Mouse (Mus musculus) ovary, postnatal 14 days (tissue): ENCODE data around the gene Olfr149.
"Not testable (repeated sequence)": the region's sequence is repeated elsewhere in the genome, so short reads cannot be mapped to it uniquely, and the experiment has no call there.

ENCODE experiments used
- DNase-seq: peaks from one replicate; pipeline ENCODE4 v3.0.0; 2022; ENCODE audit warnings: low spot score

The Olfr149 gene

DNA sequence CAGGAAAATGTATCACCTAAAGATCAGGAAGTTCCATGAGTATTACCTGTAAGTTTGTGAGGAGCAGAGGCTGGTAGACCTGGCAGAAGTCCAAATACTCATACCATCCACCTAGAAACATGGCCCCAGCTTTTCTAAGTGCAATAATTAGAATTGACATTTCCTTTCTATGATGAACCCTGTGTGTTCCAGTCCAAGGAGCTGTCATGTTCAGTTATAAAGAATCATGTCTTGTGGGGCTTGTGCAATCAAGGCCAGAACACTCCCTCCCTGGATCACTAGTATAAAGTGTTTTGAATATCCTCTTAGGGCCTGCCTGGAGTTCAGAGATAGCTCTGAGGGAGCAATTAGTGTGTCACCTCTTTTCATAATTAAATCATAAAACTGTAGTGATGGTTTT is at the start of gene Olfr149:
Gene Olfr149 (minus strand): TSS at position 101 of the 400 bp plus-strand sequence.
- no peak for DNase-seq

GRCm38 (mm10) chr9:39746428-39746827 is 39.5 kb upstream of the Olfr149 start:
- no peak for DNase-seq

DNA sequence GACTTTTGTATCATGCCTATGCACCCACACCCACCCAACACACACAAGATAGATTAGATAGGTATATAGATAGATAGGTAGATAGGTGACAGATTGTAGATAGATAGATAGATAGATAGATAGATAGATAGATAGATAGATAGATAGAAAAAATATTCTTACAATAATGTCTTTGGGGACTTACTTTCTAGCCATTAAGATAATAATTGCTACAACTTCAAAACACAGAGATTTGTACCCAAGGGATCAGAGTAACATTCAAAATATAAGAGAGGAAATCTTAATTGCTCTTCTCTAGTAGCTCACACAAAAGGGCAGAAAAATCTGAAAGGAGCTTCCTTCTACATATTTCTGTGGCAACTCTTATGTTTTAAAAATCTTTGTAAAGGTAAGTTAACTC is 39.0 kb upstream of the Olfr149 start, which contains the start of gene Olfr967:
Gene Olfr967 (plus strand): TSS at position 301 of the 400 bp plus-strand sequence.
- DNase-seq: no peak

- no peak for DNase-seq
Measured at GRCm38 (mm10) chr9:39740741-39741140, 33.8 kb upstream of the Olfr149 start.

DNA sequence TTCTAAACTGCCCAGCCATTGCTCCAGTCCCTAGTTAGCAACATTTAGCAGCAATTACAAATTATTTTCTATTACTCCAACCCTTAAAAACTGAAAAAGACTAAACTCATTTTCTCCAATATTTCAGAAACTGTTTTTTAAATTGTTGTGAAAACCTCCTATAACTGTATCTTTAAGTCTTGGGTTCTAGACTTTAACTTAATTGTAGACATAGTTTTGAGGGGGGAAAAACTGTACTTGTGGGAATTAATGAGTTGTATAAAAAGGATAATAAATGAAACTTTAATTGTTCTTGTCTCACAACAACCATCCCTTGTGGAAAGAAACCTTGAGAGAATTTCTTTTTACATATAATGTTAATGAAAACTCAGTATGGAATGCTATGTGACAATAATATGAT is 23.8 kb upstream of the Olfr149 start, which contains the start of gene Olfr150:
Gene Olfr150 (plus strand): TSS at position 301 of the 400 bp plus-strand sequence.
- no peak for DNase-seq

DNA sequence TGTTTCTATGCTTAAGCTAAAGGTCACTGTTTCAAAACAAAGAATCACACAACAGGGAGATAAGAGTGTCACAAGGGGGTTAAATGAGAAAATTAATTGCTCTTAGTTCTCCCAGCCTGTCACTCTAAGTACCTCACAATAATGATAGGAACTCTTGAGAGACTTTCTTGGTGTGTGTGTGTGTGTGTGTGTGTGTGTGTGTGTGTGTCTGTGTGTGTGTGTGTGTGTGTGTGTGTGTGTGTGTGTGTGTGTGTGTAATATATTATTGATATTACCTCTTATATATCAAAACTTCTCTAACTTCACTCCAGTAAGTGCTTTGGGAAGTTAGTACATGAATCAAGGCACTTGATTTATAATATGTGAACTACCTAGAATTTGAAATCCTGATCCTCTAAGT is 4.1 kb upstream of the Olfr149 start, which contains the start of gene Olfr965:
Gene Olfr965 (plus strand): TSS at position 301 of the 400 bp plus-strand sequence.
- no peak for DNase-seq

- DNase-seq: peak; percentile 20
Measured at GRCm38 (mm10) chr9:39708958-39709357, 2.0 kb upstream of the Olfr149 start.

DNA sequence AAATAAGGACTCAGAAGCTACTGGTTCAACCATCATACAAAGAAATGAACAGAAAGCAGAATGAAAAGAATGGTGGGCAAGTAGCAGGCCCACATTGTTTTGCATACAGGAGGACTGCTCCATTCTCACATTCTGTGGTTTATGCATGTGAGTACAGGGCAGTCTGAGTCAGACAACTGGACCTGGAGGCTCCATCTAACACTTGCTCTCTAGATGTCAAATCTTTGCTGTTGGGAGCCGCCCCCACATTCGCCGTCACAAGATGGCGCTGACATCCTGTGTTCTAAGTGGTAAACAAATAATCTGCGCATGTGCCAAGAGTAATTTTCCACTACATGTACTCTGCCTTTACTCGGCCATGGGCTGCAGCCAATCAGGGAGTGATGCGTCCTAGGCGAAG is 5.8 kb downstream of the Olfr149 start:
- not testable (repeated sequence) for DNase-seq

- no peak for DNase-seq
Measured at GRCm38 (mm10) chr9:39679280-39679679, 27.6 kb downstream of the Olfr149 start.

- no peak for DNase-seq
Measured at GRCm38 (mm10) chr9:39678557-39678956, 28.4 kb downstream of the Olfr149 start.

GRCm38 (mm10) chr9:39674820-39675219 is 32.1 kb downstream of the Olfr149 start:
- DNase-seq: no peak

GRCm38 (mm10) chr9:39669723-39670122 is 37.2 kb downstream of the Olfr149 start:
- no peak for DNase-seq

DNA sequence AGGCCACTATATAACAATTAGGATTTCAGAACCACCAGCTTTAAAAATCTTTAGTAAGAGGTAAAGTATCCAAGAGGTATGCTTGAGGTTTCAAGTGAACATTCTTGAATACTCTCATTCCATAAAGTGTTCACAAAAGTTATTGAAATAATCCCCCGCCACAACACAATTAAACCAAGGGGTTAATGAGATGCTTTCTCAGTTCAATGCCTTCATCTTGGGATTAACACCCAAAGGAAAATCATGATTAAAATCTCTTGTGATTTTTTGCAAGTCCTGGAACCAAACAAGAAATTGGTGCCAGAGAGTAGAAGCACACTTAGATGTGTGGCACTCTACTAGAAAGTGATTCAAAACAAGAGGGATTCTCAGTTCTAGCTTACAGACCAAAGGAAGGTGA is 40.0 kb downstream of the Olfr149 start, which contains the start of gene Olfr963:
Gene Olfr963 (plus strand): TSS at position 301 of the 400 bp plus-strand sequence.
- no peak for DNase-seq

- DNase-seq: no peak
Measured at GRCm38 (mm10) chr9:39654756-39655396, 52.0 kb downstream of the Olfr149 start.
